Mouse (Mus musculus) heart, embryonic 13.5 days (tissue): ENCODE results near the gene Dcun1d2. TPM values are rescaled to one million over a fixed set of nuclear protein-coding genes. Genes with fewer than 3 reads are reported as not detected.

ENCODE experiments used
- ATAC-seq: fragments of 200-750 bp; cut with Nextera tagmentation; 2 replicates; pipeline ENCODE4 v1.8.0; 2017; ENCODE audit warnings: moderate TSS enrichment; ENCODE audit not compliant: insufficient number of reproducible peaks, low FRiP score, low TSS enrichment; ENCODE audit errors: extremely low read depth
- H3K27ac ChIP-seq: fragments of 300-500 bp; sonication (generic); replicated peaks from 2 replicates; pipeline ENCODE4 v1.5.1; 2015; ENCODE audit warnings: moderate library complexity, mild to moderate bottlenecking, inconsistent platforms
- H3K27me3 ChIP-seq: fragments of 300-500 bp; sonication (generic); replicated peaks from 2 replicates; pipeline ENCODE4 v1.6.1; 2015; ENCODE audit warnings: mild to moderate bottlenecking, inconsistent platforms
- H3K36me3 ChIP-seq: fragments of 300-500 bp; sonication (generic); 2 replicates; pipeline ENCODE4 v1.6.1; 2015; ENCODE audit warnings: mild to moderate bottlenecking, inconsistent platforms
- H3K4me1 ChIP-seq: fragments of 300-500 bp; sonication (generic); 2 replicates; pipeline ENCODE4 v1.6.1; 2015; ENCODE audit warnings: inconsistent platforms
- H3K4me2 ChIP-seq: fragments of 300-500 bp; sonication (generic); 2 replicates; pipeline ENCODE4 v1.6.1; 2015; ENCODE audit warnings: inconsistent platforms, mild to moderate bottlenecking, moderate library complexity
- H3K4me3 ChIP-seq: fragments of 300-500 bp; sonication (generic); 2 replicates; pipeline ENCODE4 v1.5.1; 2015; ENCODE audit warnings: moderate library complexity, mild to moderate bottlenecking, inconsistent platforms
- H3K9ac ChIP-seq: fragments of 300-500 bp; sonication (generic); 2 replicates; pipeline ENCODE4 v1.6.1; 2015; ENCODE audit warnings: inconsistent platforms, mild to moderate bottlenecking, moderate library complexity
- H3K9me3 ChIP-seq: fragments of 300-500 bp; sonication (generic); 2 replicates; pipeline ENCODE4 v1.6.1; 2016; ENCODE audit warnings: inconsistent platforms
- WGBS: fragments of 180-500 bp; shearing (Covaris S2); methylation state at CpG from one replicate; pipeline ENCODE4 v1.1.7; 2015; ENCODE audit warnings: mixed read lengths; 5-methylcytosine and 5-hydroxymethylcytosine counted together
- polyA plus RNA-seq: library from polyadenylated mRNA; unstranded; fragments of >200 nt; fragmentation: Nextera tagmentation; extraction: Ambion mirVana; gene quantifications from 2 replicates; pipeline ENCODE4 v1.2.1, GENCODE M21; 2015

Dcun1d2 gene
- polyA plus RNA-seq, 1 experiment from 2014 or later = 24.6 TPM

- WGBS = 48% methylated on average over 6 of the region's 6 CpGs
- H3K36me3 ChIP-seq = peaks cover 44% of the 10 kb centered on the region
- H3K4me2 ChIP-seq = peak overlapping the region; percentile 34
- no peaks in the 10 kb centered on the region; the same call in 1 of the 2 replicates for H3K27me3 ChIP-seq
- peak overlapping the region; percentile 88 for H3K27ac ChIP-seq
- H3K4me1 ChIP-seq = peaks cover 58% of the 10 kb centered on the region
- H3K9ac ChIP-seq = peak overlapping the region; percentile 73
- ATAC-seq = peak; percentile 29; the same call in 1 of the 2 replicates
- no peaks in the 10 kb centered on the region for H3K9me3 ChIP-seq
- no peak overlapping the region for H3K4me3 ChIP-seq
Measured at GRCm38 (mm10) chr8:13226288-13226687, 61.6 kb downstream of the Dcun1d2 start.

- peaks cover 50% of the 10 kb centered on the region for H3K36me3 ChIP-seq
- H3K4me2 ChIP-seq = no peak overlapping the region
- WGBS = 80% methylated on average over 9 of the region's 9 CpGs
- no peak overlapping the region for H3K9ac ChIP-seq
- H3K4me1 ChIP-seq = peaks cover 39% of the 10 kb centered on the region
- no peak overlapping the region for H3K27ac ChIP-seq
- no peaks in the 10 kb centered on the region for H3K9me3 ChIP-seq
- ATAC-seq = no peak
- no peaks in the 10 kb centered on the region; the same call in 1 of the 2 replicates for H3K27me3 ChIP-seq
- H3K4me3 ChIP-seq = no peak overlapping the region
Measured at GRCm38 (mm10) chr8:13224426-13224825, 63.5 kb downstream of the Dcun1d2 start.

GRCm38 (mm10) chr8:13218441-13218840 is 69.5 kb downstream of the Dcun1d2 start:
- no peak for ATAC-seq
- H3K27ac ChIP-seq = no peak overlapping the region
- H3K9me3 ChIP-seq = no peaks in the 10 kb centered on the region
- H3K27me3 ChIP-seq = no peaks in the 10 kb centered on the region
- H3K9ac ChIP-seq = no peak overlapping the region
- H3K4me3 ChIP-seq = no peak overlapping the region
- H3K4me1 ChIP-seq = peaks cover 27% of the 10 kb centered on the region
- 82% methylated on average over 4 of the region's 4 CpGs for WGBS
- H3K4me2 ChIP-seq = no peak overlapping the region
- H3K36me3 ChIP-seq = peaks cover 30% of the 10 kb centered on the region

GRCm38 (mm10) chr8:13217986-13218385 is 69.9 kb downstream of the Dcun1d2 start:
- Histone ChIP-seq H3K4me1 (peaks cover 31% of the 10 kb centered on the region), H3K27ac (no peak overlapping the region), H3K36me3 (peaks cover 25% of the 10 kb centered on the region), H3K27me3 (no peaks in the 10 kb centered on the region), H3K9ac (no peak overlapping the region), H3K9me3 (no peaks in the 10 kb centered on the region), H3K4me2 (no peak overlapping the region), H3K4me3 (no peak overlapping the region)
- ATAC-seq = no peak

GRCm38 (mm10) chr8:13217093-13217492 is 70.8 kb downstream of the Dcun1d2 start:
- H3K4me1 ChIP-seq = peaks cover 35% of the 10 kb centered on the region
- H3K9ac ChIP-seq = peak overlapping the region; percentile 44
- no peaks in the 10 kb centered on the region for H3K9me3 ChIP-seq
- peaks cover 16% of the 10 kb centered on the region for H3K36me3 ChIP-seq
- H3K4me3 ChIP-seq = no peak overlapping the region
- WGBS = 31% methylated on average over 5 of the region's 5 CpGs
- no peak overlapping the region for H3K4me2 ChIP-seq
- H3K27ac ChIP-seq = peak overlapping the region; percentile 55
- H3K27me3 ChIP-seq = no peaks in the 10 kb centered on the region
- ATAC-seq = no peak

- no peak for ATAC-seq
- peaks cover 9% of the 10 kb centered on the region for H3K36me3 ChIP-seq
- H3K27me3 ChIP-seq = no peaks in the 10 kb centered on the region
- H3K4me3 ChIP-seq = no peak overlapping the region
- peak overlapping the region; percentile 55 for H3K27ac ChIP-seq
- H3K4me2 ChIP-seq = no peak overlapping the region
- peaks cover 36% of the 10 kb centered on the region for H3K4me1 ChIP-seq
- no peaks in the 10 kb centered on the region for H3K9me3 ChIP-seq
- 68% methylated on average over 8 of the region's 8 CpGs for WGBS
- peak overlapping the region; percentile 44; the same call in 1 of the 2 replicates for H3K9ac ChIP-seq
Measured at GRCm38 (mm10) chr8:13216386-13216785, 71.5 kb downstream of the Dcun1d2 start.

- H3K27ac ChIP-seq = peak overlapping the region; percentile 67
- H3K9ac ChIP-seq = peak overlapping the region; percentile 61; the same call in 1 of the 2 replicates
- H3K9me3 ChIP-seq = no peaks in the 10 kb centered on the region
- peaks cover 60% of the 10 kb centered on the region for H3K4me1 ChIP-seq
- ATAC-seq = peak; percentile 38; the same call in 1 of the 2 replicates
- H3K4me2 ChIP-seq = peak overlapping the region; percentile 51
- no peaks in the 10 kb centered on the region for H3K27me3 ChIP-seq
- WGBS = 20% methylated on average over 10 of the region's 10 CpGs
- H3K36me3 ChIP-seq = no peaks in the 10 kb centered on the region
- no peak overlapping the region for H3K4me3 ChIP-seq
Measured at GRCm38 (mm10) chr8:13213479-13214268, 74.3 kb downstream of the Dcun1d2 start.

GRCm38 (mm10) chr8:13209770-13210169 is 78.2 kb downstream of the Dcun1d2 start:
- Histone ChIP-seq H3K9me3 (no peaks in the 10 kb centered on the region), H3K9ac (peak overlapping the region; percentile 45), H3K4me3 (no peak overlapping the region), H3K27me3 (no peaks in the 10 kb centered on the region), H3K4me2 (peak overlapping the region; percentile 48), H3K4me1 (peaks cover 79% of the 10 kb centered on the region), H3K27ac (peak overlapping the region; percentile 94), H3K36me3 (no peaks in the 10 kb centered on the region)
- 0 out of 2 replicates have a peak, but pooled peaks have one; percentile 20 for ATAC-seq
- 41% methylated on average over 1 of the region's 1 CpGs for WGBS

GRCm38 (mm10) chr8:13208627-13209355 is 79.1 kb downstream of the Dcun1d2 start:
- Histone ChIP-seq H3K36me3 (no peaks in the 10 kb centered on the region), H3K27ac (peak overlapping the region; percentile 94), H3K9ac (peak overlapping the region; percentile 45), H3K4me2 (peak overlapping the region; percentile 48), H3K27me3 (no peaks in the 10 kb centered on the region), H3K4me3 (0 out of 2 replicates have a peak overlapping the region, but pooled peaks have one; percentile 8), H3K9me3 (no peaks in the 10 kb centered on the region), H3K4me1 (peaks cover 76% of the 10 kb centered on the region)
- ATAC-seq = 0 out of 2 replicates have a peak, but pooled peaks have one; percentile 9
- 20% methylated on average over 6 of the region's 6 CpGs for WGBS

- no peak for ATAC-seq
- WGBS = 41% methylated on average over 5 of the region's 5 CpGs
- H3K4me3 ChIP-seq = no peak overlapping the region
- peak overlapping the region; percentile 16; the same call in 1 of the 2 replicates for H3K4me2 ChIP-seq
- H3K9me3 ChIP-seq = no peaks in the 10 kb centered on the region
- peaks cover 69% of the 10 kb centered on the region for H3K4me1 ChIP-seq
- H3K27ac ChIP-seq = no peak overlapping the region
- peaks cover 14% of the 10 kb centered on the region for H3K27me3 ChIP-seq
- peak overlapping the region; percentile 8; the same call in 1 of the 2 replicates for H3K9ac ChIP-seq
- H3K36me3 ChIP-seq = no peaks in the 10 kb centered on the region
Measured at GRCm38 (mm10) chr8:13206290-13206689, 81.6 kb downstream of the Dcun1d2 start.
